Mouse (Mus musculus): Measurements from ENCODE around the gene Zfp1. TPM values are rescaled to one million over a fixed set of nuclear protein-coding genes. Genes with fewer than 3 reads are reported as not detected.

The Zfp1 gene
- polyA plus RNA-seq, 1 experiment from 2014 or later = 26.9 TPM

GRCm38 (mm10) chr8:111645715-111646114 lies 2.5 kb downstream of the Zfp1 start:
- Histone ChIP-seq H3K9ac (replicated peaks) (no peak overlapping the region), H3K27ac (replicated peaks) (no peak overlapping the region), H3K36me3 (no peaks in the 10 kb centered on the region), H3K4me1 (peaks cover 25% of the 10 kb centered on the region), H3K9me3 (replicated peaks) (no peaks in the 10 kb centered on the region), H3K4me2 (no peak overlapping the region), H3K27me3 (replicated peaks) (no peaks in the 10 kb centered on the region), H3K4me3 (replicated peaks) (no peak overlapping the region)
- no peak for ATAC-seq (ENCODE audit: low FRiP score)
- 99% methylated on average over 8 of the region's 8 CpGs for WGBS

GRCm38 (mm10) chr8:111648834-111649233 lies 5.6 kb downstream of the Zfp1 start:
- no peak overlapping the region for H3K4me3 ChIP-seq (replicated peaks)
- H3K36me3 ChIP-seq = peaks cover 4% of the 10 kb centered on the region; the same call in 1 of the 2 replicates
- H3K9ac ChIP-seq (replicated peaks) = no peak overlapping the region
- peaks cover 17% of the 10 kb centered on the region for H3K4me1 ChIP-seq
- no peaks in the 10 kb centered on the region for H3K9me3 ChIP-seq (replicated peaks)
- 59% methylated on average over 2 of the region's 2 CpGs for WGBS
- no peak for ATAC-seq (ENCODE audit: low FRiP score)
- H3K4me2 ChIP-seq = no peak overlapping the region
- H3K27ac ChIP-seq (replicated peaks) = no peak overlapping the region
- H3K27me3 ChIP-seq (replicated peaks) = no peaks in the 10 kb centered on the region

GRCm38 (mm10) chr8:111650651-111651050 lies 7.5 kb downstream of the Zfp1 start:
- no peak overlapping the region for H3K4me2 ChIP-seq
- no peaks in the 10 kb centered on the region for H3K27me3 ChIP-seq (replicated peaks)
- ATAC-seq (ENCODE audit: low FRiP score) = no peak
- H3K4me1 ChIP-seq = peaks cover 12% of the 10 kb centered on the region; the same call in 1 of the 2 replicates
- H3K9ac ChIP-seq (replicated peaks) = no peak overlapping the region
- no peak overlapping the region for H3K4me3 ChIP-seq (replicated peaks)
- peaks cover 4% of the 10 kb centered on the region; the same call in 1 of the 2 replicates for H3K36me3 ChIP-seq
- H3K27ac ChIP-seq (replicated peaks) = no peak overlapping the region
- no peaks in the 10 kb centered on the region for H3K9me3 ChIP-seq (replicated peaks)
- 71% methylated on average over 3 of the region's 3 CpGs for WGBS

- no peaks in the 10 kb centered on the region for H3K27me3 ChIP-seq (replicated peaks)
- WGBS = 90% methylated on average over 2 of the region's 2 CpGs
- peaks cover 7% of the 10 kb centered on the region for H3K4me1 ChIP-seq
- no peak for ATAC-seq (ENCODE audit: low FRiP score)
- no peak overlapping the region for H3K4me3 ChIP-seq (replicated peaks)
- H3K9ac ChIP-seq (replicated peaks) = no peak overlapping the region
- no peaks in the 10 kb centered on the region for H3K9me3 ChIP-seq (replicated peaks)
- H3K36me3 ChIP-seq = peaks cover 4% of the 10 kb centered on the region; the same call in 1 of the 2 replicates
- H3K27ac ChIP-seq (replicated peaks) = no peak overlapping the region
- no peak overlapping the region for H3K4me2 ChIP-seq
These were observed 10.3 kb downstream of the Zfp1 start for GRCm38 (mm10) chr8:111653524-111653923.

GRCm38 (mm10) chr8:111657312-111657854 lies 14.2 kb downstream of the Zfp1 start:
- Histone ChIP-seq H3K9me3 (replicated peaks) (no peaks in the 10 kb centered on the region), H3K4me2 (no peak overlapping the region), H3K4me1 (peaks cover 3% of the 10 kb centered on the region; the same call in 1 of the 2 replicates), H3K36me3 (peaks cover 16% of the 10 kb centered on the region), H3K4me3 (replicated peaks) (no peak overlapping the region), H3K9ac (replicated peaks) (no peak overlapping the region), H3K27me3 (replicated peaks) (no peaks in the 10 kb centered on the region), H3K27ac (replicated peaks) (no peak overlapping the region; the same call in 1 of the 2 replicates)
- ATAC-seq (ENCODE audit: low FRiP score) = no peak
- WGBS = 17% methylated on average over 1 of the region's 1 CpGs

- Histone ChIP-seq H3K27me3 (replicated peaks) (no peaks in the 10 kb centered on the region), H3K36me3 (peaks cover 12% of the 10 kb centered on the region), H3K27ac (replicated peaks) (no peak overlapping the region), H3K9ac (replicated peaks) (no peak overlapping the region), H3K4me3 (replicated peaks) (no peak overlapping the region), H3K4me1 (peaks cover 3% of the 10 kb centered on the region; the same call in 1 of the 2 replicates), H3K9me3 (replicated peaks) (no peaks in the 10 kb centered on the region), H3K4me2 (no peak overlapping the region)
- 88% methylated on average over 6 of the region's 6 CpGs for WGBS
- ATAC-seq (ENCODE audit: low FRiP score) = no peak
These were observed 15.7 kb downstream of the Zfp1 start for GRCm38 (mm10) chr8:111658819-111659423.

- Histone ChIP-seq H3K36me3 (peaks cover 24% of the 10 kb centered on the region), H3K4me3 (replicated peaks) (no peak overlapping the region), H3K9ac (replicated peaks) (no peak overlapping the region), H3K4me1 (peaks cover under 1% of the 10 kb centered on the region; the same call in 1 of the 2 replicates), H3K27me3 (replicated peaks) (no peaks in the 10 kb centered on the region), H3K27ac (replicated peaks) (no peak overlapping the region), H3K9me3 (replicated peaks) (no peaks in the 10 kb centered on the region), H3K4me2 (no peak overlapping the region)
- no peak for ATAC-seq (ENCODE audit: low FRiP score)
- 95% methylated on average over 3 of the region's 3 CpGs for WGBS
These were observed 19.3 kb downstream of the Zfp1 start for GRCm38 (mm10) chr8:111662473-111662872.

- Histone ChIP-seq H3K9ac (replicated peaks) (no peak overlapping the region), H3K4me1 (no peaks in the 10 kb centered on the region), H3K27ac (replicated peaks) (no peak overlapping the region), H3K4me3 (replicated peaks) (no peak overlapping the region), H3K27me3 (replicated peaks) (no peaks in the 10 kb centered on the region), H3K9me3 (replicated peaks) (no peaks in the 10 kb centered on the region), H3K36me3 (peaks cover 47% of the 10 kb centered on the region), H3K4me2 (no peak overlapping the region)
- 88% methylated on average over 2 of the region's 2 CpGs for WGBS
- ATAC-seq (ENCODE audit: low FRiP score) = no peak
These were observed 23.6 kb downstream of the Zfp1 start for GRCm38 (mm10) chr8:111666751-111667150.

- H3K9me3 ChIP-seq (replicated peaks) = no peaks in the 10 kb centered on the region
These were observed 33.0 kb downstream of the Zfp1 start for GRCm38 (mm10) chr8:111676237-111676636.

GRCm38 (mm10) chr8:111678111-111678510 lies 34.9 kb downstream of the Zfp1 start:
- 21% methylated on average over 3 of the region's 3 CpGs for WGBS
- no peak for ATAC-seq (ENCODE audit: low FRiP score)
- no peak overlapping the region for H3K4me2 ChIP-seq

More at GRCm38 (mm10) chr8:111676237-111676636, 33.0 kb downstream of the Zfp1 start:
- H3K27ac ChIP-seq (replicated peaks) = no peak overlapping the region
- WGBS = 80% methylated on average over 8 of the region's 8 CpGs
- no peaks in the 10 kb centered on the region for H3K27me3 ChIP-seq (replicated peaks)
- 0 out of 2 replicates have a peak, but pooled peaks cover 3% of the 10 kb centered on the region for H3K4me1 ChIP-seq
- peaks cover 12% of the 10 kb centered on the region for H3K36me3 ChIP-seq
- no peak overlapping the region for H3K4me3 ChIP-seq (replicated peaks)
- ATAC-seq (ENCODE audit: low FRiP score) = no peak
- H3K4me2 ChIP-seq = no peak overlapping the region
- H3K9ac ChIP-seq (replicated peaks) = no peak overlapping the region

GRCm38 (mm10) chr8:111678848-111679247 lies 35.6 kb downstream of the Zfp1 start:
- Histone ChIP-seq H3K27ac (replicated peaks) (no peak overlapping the region), H3K9ac (replicated peaks) (no peak overlapping the region), H3K36me3 (no peaks in the 10 kb centered on the region), H3K4me3 (replicated peaks) (no peak overlapping the region), H3K4me2 (no peak overlapping the region), H3K9me3 (replicated peaks) (no peaks in the 10 kb centered on the region), H3K27me3 (replicated peaks) (no peaks in the 10 kb centered on the region), H3K4me1 (0 out of 2 replicates have a peak, but pooled peaks cover 3% of the 10 kb centered on the region)
- WGBS = 90% methylated on average over 7 of the region's 7 CpGs
- no peak for ATAC-seq (ENCODE audit: low FRiP score)

More at GRCm38 (mm10) chr8:111678111-111678510, 34.9 kb downstream of the Zfp1 start:
- Histone ChIP-seq H3K27ac (replicated peaks) (no peak overlapping the region), H3K36me3 (0 out of 2 replicates have a peak, but pooled peaks cover 2% of the 10 kb centered on the region), H3K4me3 (replicated peaks) (no peak overlapping the region), H3K9me3 (replicated peaks) (no peaks in the 10 kb centered on the region), H3K27me3 (replicated peaks) (no peaks in the 10 kb centered on the region), H3K4me1 (0 out of 2 replicates have a peak, but pooled peaks cover 3% of the 10 kb centered on the region), H3K9ac (replicated peaks) (no peak overlapping the region)

- H3K4me2 ChIP-seq = peak overlapping the region; percentile 30
- 0 out of 2 replicates have a peak, but pooled peaks cover 3% of the 10 kb centered on the region for H3K4me1 ChIP-seq
- peak overlapping the region; percentile 48 for H3K27ac ChIP-seq (replicated peaks)
- peak; percentile 47; the same call in 1 of the 2 replicates for ATAC-seq (ENCODE audit: low FRiP score)
- no peaks in the 10 kb centered on the region for H3K27me3 ChIP-seq (replicated peaks)
- no peak overlapping the region for H3K9ac ChIP-seq (replicated peaks)
- no peaks in the 10 kb centered on the region for H3K9me3 ChIP-seq (replicated peaks)
- no peak overlapping the region for H3K4me3 ChIP-seq (replicated peaks)
- H3K36me3 ChIP-seq = no peaks in the 10 kb centered on the region
- WGBS = 32% methylated on average over 17 of the region's 17 CpGs
These were observed 37.3 kb downstream of the Zfp1 start for GRCm38 (mm10) chr8:111680423-111681028.

Data from neural tube, embryonic 15.5 days (tissue).